Mouse (Mus musculus) midbrain, postnatal 0 days (tissue): Measurements from ENCODE around the gene Olfr961. TPM values are rescaled to one million over a fixed set of nuclear protein-coding genes. Genes with fewer than 3 reads are reported as not detected.

Experiments used
- ATAC-seq: fragments of 200-750 bp; cut with Nextera tagmentation; 2 replicates; pipeline ENCODE4 v1.8.0; 2017; ENCODE audit warnings: moderate number of reproducible peaks, mild to moderate bottlenecking, moderate TSS enrichment, moderate library complexity; ENCODE audit not compliant: low FRiP score
- DNase-seq: peaks from one replicate; pipeline ENCODE4 v3.0.0-alpha.2; 2015; ENCODE audit warnings: low spot score
- H3K27ac ChIP-seq: fragments of 300-500 bp; sonication (generic); 2 replicates; pipeline ENCODE4 v1.5.1; 2014; ENCODE audit warnings: low read depth, mild to moderate bottlenecking, low read length, mixed read lengths
- H3K27me3 ChIP-seq: fragments of 300-500 bp; sonication (generic); 2 replicates; pipeline ENCODE4 v1.6.1; 2014; ENCODE audit warnings: low read length, control low read depth, mixed read lengths; ENCODE audit not compliant: insufficient read depth
- H3K36me3 ChIP-seq: fragments of 300-500 bp; sonication (generic); 2 replicates; pipeline ENCODE4 v1.6.1; 2014; ENCODE audit warnings: low read length, control low read depth, mixed read lengths; ENCODE audit not compliant: insufficient read depth
- H3K4me1 ChIP-seq: fragments of 300-500 bp; sonication (generic); 2 replicates; pipeline ENCODE4 v1.6.1; 2014; ENCODE audit warnings: mild to moderate bottlenecking, control low read depth, antibody characterized with exemption, low read length, mixed read lengths; ENCODE audit not compliant: insufficient read depth
- H3K4me2 ChIP-seq: fragments of 300-500 bp; sonication (generic); 2 replicates; pipeline ENCODE4 v1.6.1; 2014; ENCODE audit warnings: low read depth, mild to moderate bottlenecking, low read length, mixed read lengths; ENCODE audit not compliant: poor library complexity, severe bottlenecking
- H3K4me3 ChIP-seq: fragments of 300-500 bp; sonication (generic); 2 replicates; pipeline ENCODE4 v1.5.1; 2014; ENCODE audit warnings: low read depth, mild to moderate bottlenecking, low read length, moderate library complexity
- H3K9ac ChIP-seq: fragments of 300-500 bp; sonication (generic); replicated peaks from 2 replicates; pipeline ENCODE4 v1.6.1; 2014; ENCODE audit warnings: mild to moderate bottlenecking, low read length, moderate library complexity, mixed read lengths; ENCODE audit not compliant: poor library complexity, severe bottlenecking
- H3K9me3 ChIP-seq: fragments of 300-500 bp; sonication (generic); 2 replicates; pipeline ENCODE4 v1.6.1; 2016; ENCODE audit warnings: low read length, control low read depth
- CTCF ChIP-seq: IDR thresholded peaks from 2 replicates; pipeline ENCODE4 v1.5.1; 2016; ENCODE audit warnings: antibody characterized with exemption, mild to moderate bottlenecking
- WGBS: fragments of 180-500 bp; shearing (Covaris S2); extraction: QIAGEN DNeasy Blood & Tissue Kit; methylation state at CpG from one replicate; pipeline ENCODE4 v1.1.7; 2014; 5-methylcytosine and 5-hydroxymethylcytosine counted together
- polyA plus RNA-seq: library from polyadenylated mRNA; unstranded; fragments of >200 nt; fragmentation: Nextera tagmentation; extraction: Ambion mirVana; gene quantifications from 2 replicates; pipeline ENCODE4 v1.2.1, GENCODE M21; 2015
- total RNA-seq: library from RNA; depleted of rRNA; stranded (reverse); fragments of >200 nt; gene quantifications from 2 replicates; pipeline ENCODE4 v1.2.3, GENCODE M21; 2014; rRNA removed

Gene Olfr961
- total and polyA plus RNA-seq, 2 experiments from 2014 or later = not detected

DNA sequence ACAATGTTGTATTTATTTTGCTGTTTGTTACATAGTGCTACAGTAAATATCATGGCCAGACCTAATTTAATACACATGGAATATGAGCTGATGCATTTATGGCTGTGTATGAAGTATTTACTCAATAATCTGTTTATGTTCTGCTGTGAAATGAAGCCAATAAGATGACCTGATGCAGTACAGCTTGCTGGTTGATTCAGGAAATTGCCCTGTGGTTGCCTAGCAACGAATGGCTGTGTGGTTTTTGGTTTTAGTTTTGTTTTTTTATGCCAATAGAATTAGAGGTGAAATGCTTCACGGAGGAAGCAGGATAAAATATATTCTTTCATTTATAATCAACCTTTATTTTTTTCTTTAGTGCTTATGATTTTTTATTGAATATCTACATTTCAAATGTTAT is 34.4 kb downstream of the Olfr961 start:
- 0 out of 2 replicates have a peak, but pooled peaks have one; percentile 41 for ATAC-seq
- Histone ChIP-seq H3K4me3 (no peak overlapping the region), H3K36me3 (no peaks in the 10 kb centered on the region), H3K9ac (no peak overlapping the region), H3K4me2 (no peak overlapping the region), H3K27ac (no peak overlapping the region), H3K9me3 (no peaks in the 10 kb centered on the region), H3K4me1 (no peaks in the 10 kb centered on the region), H3K27me3 (no peaks in the 10 kb centered on the region)
- no peak for TF ChIP-seq CTCF
- 52% methylated on average over 2 of the region's 2 CpGs for WGBS
- peak; percentile 66 for DNase-seq

Other genes with a start within 250 kb of the Olfr961 start
- not detected in 2 replicates for gene Olfr952, start 217.9 kb upstream of the Olfr961 start, total RNA-seq
- gene Olfr952, start 217.9 kb upstream of the Olfr961 start, polyA plus RNA-seq = not detected in 2 replicates
- gene Olfr954, start 188.4 kb upstream of the Olfr961 start, total RNA-seq = not detected in 2 replicates
- not detected in 2 replicates for gene Olfr954, start 188.4 kb upstream of the Olfr961 start, polyA plus RNA-seq
- not detected in 2 replicates for gene Olfr955, start 173.1 kb upstream of the Olfr961 start, total RNA-seq
- not detected in 2 replicates for gene Olfr955, start 173.1 kb upstream of the Olfr961 start, polyA plus RNA-seq
- gene Olfr44, start 151.1 kb upstream of the Olfr961 start, total RNA-seq = not detected in 2 replicates
- gene Olfr44, start 151.1 kb upstream of the Olfr961 start, polyA plus RNA-seq = not detected in 2 replicates
- not detected in 2 replicates for gene Olfr957, start 129.3 kb upstream of the Olfr961 start, total RNA-seq
- not detected in 2 replicates for gene Olfr957, start 129.3 kb upstream of the Olfr961 start, polyA plus RNA-seq
- gene Olfr958, start 91.0 kb upstream of the Olfr961 start, total RNA-seq = not detected in 2 replicates
- gene Olfr958, start 91.0 kb upstream of the Olfr961 start, polyA plus RNA-seq = not detected in 2 replicates
- gene Olfr959, start 69.5 kb upstream of the Olfr961 start, total RNA-seq = 0.16 TPM in 1 of 2 replicates, not detected in the other
- gene Olfr959, start 69.5 kb upstream of the Olfr961 start, polyA plus RNA-seq = 0.05 TPM in 1 of 2 replicates, not detected in the other
- 363 and 387 TPM in 2 replicates for gene AW551984, start 40.7 kb upstream of the Olfr961 start, total RNA-seq
- gene AW551984, start 40.7 kb upstream of the Olfr961 start, polyA plus RNA-seq = 260 and 267 TPM in 2 replicates
- gene Olfr148, start 34.4 kb upstream of the Olfr961 start, total RNA-seq = not detected in 2 replicates
- not detected in 2 replicates for gene Olfr148, start 34.4 kb upstream of the Olfr961 start, polyA plus RNA-seq
- not detected in 2 replicates for gene Olfr960, start 23.7 kb upstream of the Olfr961 start, total RNA-seq
- gene Olfr960, start 23.7 kb upstream of the Olfr961 start, polyA plus RNA-seq = not detected in 2 replicates
- gene Olfr963, start 22.1 kb downstream of the Olfr961 start, total RNA-seq = not detected in 2 replicates
- gene Olfr963, start 22.1 kb downstream of the Olfr961 start, polyA plus RNA-seq = not detected in 2 replicates
- gene Olfr149, start 62.0 kb downstream of the Olfr961 start, total RNA-seq = not detected in 2 replicates
- gene Olfr149, start 62.0 kb downstream of the Olfr961 start, polyA plus RNA-seq = not detected in 2 replicates
- gene Olfr965, start 66.3 kb downstream of the Olfr961 start, total RNA-seq = not detected in 2 replicates
- gene Olfr965, start 66.3 kb downstream of the Olfr961 start, polyA plus RNA-seq = not detected in 2 replicates
- not detected in 2 replicates for gene Olfr150, start 85.9 kb downstream of the Olfr961 start, total RNA-seq
- not detected in 2 replicates for gene Olfr150, start 85.9 kb downstream of the Olfr961 start, polyA plus RNA-seq
- gene Olfr967, start 101.2 kb downstream of the Olfr961 start, total RNA-seq = not detected in 2 replicates
- gene Olfr967, start 101.2 kb downstream of the Olfr961 start, polyA plus RNA-seq = not detected in 2 replicates
- gene Olfr968, start 138.2 kb downstream of the Olfr961 start, total RNA-seq = not detected in 2 replicates
- not detected in 2 replicates for gene Olfr968, start 138.2 kb downstream of the Olfr961 start, polyA plus RNA-seq
- not detected in 2 replicates for gene Olfr969, start 145.9 kb downstream of the Olfr961 start, total RNA-seq
- gene Olfr969, start 145.9 kb downstream of the Olfr961 start, polyA plus RNA-seq = not detected in 2 replicates
- gene Olfr970, start 163.8 kb downstream of the Olfr961 start, total RNA-seq = not detected in 2 replicates
- gene Olfr970, start 163.8 kb downstream of the Olfr961 start, polyA plus RNA-seq = not detected in 2 replicates
- not detected in 2 replicates for gene Olfr971, start 191.8 kb downstream of the Olfr961 start, total RNA-seq
- gene Olfr971, start 191.8 kb downstream of the Olfr961 start, polyA plus RNA-seq = not detected in 2 replicates
- gene Olfr972, start 221.3 kb downstream of the Olfr961 start, total RNA-seq = not detected in 2 replicates
- gene Olfr972, start 221.3 kb downstream of the Olfr961 start, polyA plus RNA-seq = not detected in 2 replicates